Mouse (Mus musculus) small intestine, adult 2 months (tissue): Measurements from ENCODE around the gene Klc1.
"Not testable (repeated sequence)": the region's sequence is repeated elsewhere in the genome, so short reads cannot be mapped to it uniquely, and the experiment has no call there.

Source experiments
- CTCF ChIP-seq: fragments of 200-500 bp; IDR thresholded peaks from 2 replicates; pipeline ENCODE4 v1.5.1; 2012; ENCODE audit warnings: low read depth, mild to moderate bottlenecking, control low read depth, inconsistent platforms, low read length, moderate library complexity, mixed read lengths; ENCODE audit not compliant: insufficient replicate concordance, insufficient read length; ENCODE audit errors: extremely low read depth
- POLR2A ChIP-seq: fragments of 200-500 bp; IDR thresholded peaks from 2 replicates; pipeline ENCODE4 v1.6.1; 2012; ENCODE audit warnings: low read depth, mild to moderate bottlenecking, control low read depth, inconsistent platforms, low read length, moderate library complexity

DNA sequence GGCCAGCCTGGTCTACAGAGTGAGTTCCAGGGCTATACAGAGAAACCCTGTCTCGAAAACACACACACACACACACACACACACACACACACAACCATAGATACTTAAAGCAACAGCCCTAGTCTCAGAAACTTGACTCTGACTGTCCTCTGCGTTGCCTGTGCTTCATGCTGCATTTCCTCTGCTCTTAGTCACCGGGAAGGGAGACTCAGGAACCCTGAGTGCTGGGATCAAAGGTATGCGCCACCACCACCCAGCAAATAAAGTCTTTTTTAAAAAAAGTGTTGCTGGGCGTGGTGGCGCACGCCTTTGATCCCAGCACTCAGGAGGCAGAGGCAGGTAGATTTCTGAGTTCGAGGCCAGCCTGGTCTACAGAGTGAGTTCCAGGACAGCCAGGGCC, 22.0 kb upstream of the Klc1 start:
- not testable (repeated sequence) for TF ChIP-seq CTCF, POLR2A
